Mouse (Mus musculus): ENCODE measurements at regions not wholly inside any gene's neighbourhood (a gene's known extent, or its start where the extent isn't known, plus 50 kb on each side); places are given as distances from the start of the nearest gene placed in this dataset.
A peak's percentile ranks its signal among the peaks of the same experiment; 100 is the strongest.

GRCm38 (mm10) chr9:67165486-67165885, 116.3 kb upstream of the Tpm1 start:
- Histone ChIP-seq H3K9me3 (no peaks in the 10 kb centered on the region), H3K4me3 (no peak overlapping the region), H3K4me2 (no peak overlapping the region), H3K27me3 (replicated peaks) (no peaks in the 10 kb centered on the region), H3K36me3 (no peaks in the 10 kb centered on the region), H3K9ac (no peak overlapping the region), H3K27ac (replicated peaks) (no peak overlapping the region), H3K4me1 (peaks cover 66% of the 10 kb centered on the region)
- no peak for ATAC-seq (ENCODE audit: extremely low read depth, insufficient number of reproducible peaks, low FRiP score, low TSS enrichment)
- WGBS: 70% methylated on average over 9 of the region's 9 CpGs

- ATAC-seq (ENCODE audit: extremely low read depth, insufficient number of reproducible peaks, low FRiP score, low TSS enrichment): no peak
- Histone ChIP-seq H3K9ac (no peak overlapping the region), H3K4me1 (peaks cover 58% of the 10 kb centered on the region), H3K4me3 (no peak overlapping the region), H3K9me3 (no peaks in the 10 kb centered on the region), H3K27ac (replicated peaks) (peak overlapping the region; percentile 58), H3K36me3 (no peaks in the 10 kb centered on the region), H3K4me2 (no peak overlapping the region), H3K27me3 (replicated peaks) (no peaks in the 10 kb centered on the region)
- 15% methylated on average over 6 of the region's 6 CpGs for WGBS
Measured at GRCm38 (mm10) chr9:67163746-67164145, 114.5 kb upstream of the Tpm1 start.

GRCm38 (mm10) chr9:67160785-67161455, 111.7 kb upstream of the Tpm1 start:
- Histone ChIP-seq H3K4me1 (peaks cover 55% of the 10 kb centered on the region), H3K27ac (replicated peaks) (peak overlapping the region; percentile 96), H3K36me3 (no peaks in the 10 kb centered on the region), H3K9ac (0 out of 2 replicates have a peak overlapping the region, but pooled peaks have one; percentile 28), H3K4me3 (no peak overlapping the region), H3K4me2 (no peak overlapping the region), H3K27me3 (replicated peaks) (no peaks in the 10 kb centered on the region), H3K9me3 (no peaks in the 10 kb centered on the region)
- no peak for ATAC-seq (ENCODE audit: extremely low read depth, insufficient number of reproducible peaks, low FRiP score, low TSS enrichment)
- 35% methylated on average over 3 of the region's 3 CpGs for WGBS

GRCm38 (mm10) chr9:67160350-67160749, 111.1 kb upstream of the Tpm1 start:
- WGBS: 63% methylated on average over 5 of the region's 5 CpGs
- Histone ChIP-seq H3K4me1 (peaks cover 52% of the 10 kb centered on the region), H3K27me3 (replicated peaks) (no peaks in the 10 kb centered on the region), H3K9ac (no peak overlapping the region), H3K36me3 (no peaks in the 10 kb centered on the region), H3K9me3 (no peaks in the 10 kb centered on the region), H3K4me3 (no peak overlapping the region), H3K27ac (replicated peaks) (peak overlapping the region; percentile 96), H3K4me2 (no peak overlapping the region)
- ATAC-seq (ENCODE audit: extremely low read depth, insufficient number of reproducible peaks, low FRiP score, low TSS enrichment): no peak

GRCm38 (mm10) chr9:67156590-67157259, 107.5 kb upstream of the Tpm1 start:
- WGBS: 59% methylated on average over 3 of the region's 3 CpGs
- no peak for ATAC-seq (ENCODE audit: extremely low read depth, insufficient number of reproducible peaks, low FRiP score, low TSS enrichment)

GRCm38 (mm10) chr9:67154062-67154461, 104.9 kb upstream of the Tpm1 start:
- no peak for ATAC-seq (ENCODE audit: extremely low read depth, insufficient number of reproducible peaks, low FRiP score, low TSS enrichment)
- Histone ChIP-seq H3K4me3 (no peak overlapping the region), H3K9ac (no peak overlapping the region), H3K4me1 (peaks cover 29% of the 10 kb centered on the region), H3K27ac (replicated peaks) (no peak overlapping the region), H3K4me2 (no peak overlapping the region), H3K9me3 (no peaks in the 10 kb centered on the region), H3K36me3 (no peaks in the 10 kb centered on the region), H3K27me3 (replicated peaks) (no peaks in the 10 kb centered on the region)
- WGBS: 71% methylated on average over 6 of the region's 6 CpGs

More at GRCm38 (mm10) chr9:67156590-67157259, 107.5 kb upstream of the Tpm1 start:
- H3K4me1 ChIP-seq: peaks cover 43% of the 10 kb centered on the region
- H3K9ac ChIP-seq: no peak overlapping the region
- no peak overlapping the region for H3K4me2 ChIP-seq
- no peak overlapping the region for H3K4me3 ChIP-seq
- H3K27ac ChIP-seq (replicated peaks): no peak overlapping the region
- no peaks in the 10 kb centered on the region for H3K9me3 ChIP-seq
- no peaks in the 10 kb centered on the region for H3K27me3 ChIP-seq (replicated peaks)
- H3K36me3 ChIP-seq: no peaks in the 10 kb centered on the region

GRCm38 (mm10) chr9:67153333-67153732, 104.1 kb upstream of the Tpm1 start:
- Histone ChIP-seq H3K4me2 (no peak overlapping the region), H3K27ac (replicated peaks) (no peak overlapping the region), H3K4me1 (peaks cover 29% of the 10 kb centered on the region), H3K36me3 (no peaks in the 10 kb centered on the region), H3K4me3 (no peak overlapping the region), H3K9ac (no peak overlapping the region), H3K27me3 (replicated peaks) (no peaks in the 10 kb centered on the region), H3K9me3 (no peaks in the 10 kb centered on the region)
- ATAC-seq (ENCODE audit: extremely low read depth, insufficient number of reproducible peaks, low FRiP score, low TSS enrichment): no peak
- WGBS: 84% methylated on average over 4 of the region's 4 CpGs

GRCm38 (mm10) chr9:67147656-67148055, 98.5 kb upstream of the Tpm1 start:
- Histone ChIP-seq H3K27ac (replicated peaks) (no peak overlapping the region), H3K4me3 (no peak overlapping the region), H3K27me3 (replicated peaks) (no peaks in the 10 kb centered on the region), H3K36me3 (no peaks in the 10 kb centered on the region), H3K9ac (no peak overlapping the region), H3K4me1 (peaks cover 40% of the 10 kb centered on the region), H3K9me3 (no peaks in the 10 kb centered on the region), H3K4me2 (no peak overlapping the region)
- ATAC-seq (ENCODE audit: extremely low read depth, insufficient number of reproducible peaks, low FRiP score, low TSS enrichment): no peak
- WGBS: 66% methylated on average over 7 of the region's 7 CpGs

- no peak overlapping the region for H3K9ac ChIP-seq
- H3K9me3 ChIP-seq: no peaks in the 10 kb centered on the region
- no peak overlapping the region for H3K27ac ChIP-seq (replicated peaks)
- no peaks in the 10 kb centered on the region for H3K36me3 ChIP-seq
- no peak overlapping the region for H3K4me2 ChIP-seq
- peaks cover 32% of the 10 kb centered on the region for H3K4me1 ChIP-seq
- no peak overlapping the region for H3K4me3 ChIP-seq
- ATAC-seq (ENCODE audit: extremely low read depth, insufficient number of reproducible peaks, low FRiP score, low TSS enrichment): no peak
- H3K27me3 ChIP-seq (replicated peaks): no peaks in the 10 kb centered on the region
- 41% methylated on average over 6 of the region's 6 CpGs for WGBS
Measured at GRCm38 (mm10) chr9:67145392-67145791, 96.2 kb upstream of the Tpm1 start.

- Histone ChIP-seq H3K9me3 (no peaks in the 10 kb centered on the region), H3K4me3 (no peak overlapping the region), H3K27ac (replicated peaks) (no peak overlapping the region), H3K27me3 (replicated peaks) (no peaks in the 10 kb centered on the region), H3K4me1 (peaks cover 39% of the 10 kb centered on the region), H3K4me2 (no peak overlapping the region), H3K9ac (no peak overlapping the region), H3K36me3 (no peaks in the 10 kb centered on the region)
- ATAC-seq (ENCODE audit: extremely low read depth, insufficient number of reproducible peaks, low FRiP score, low TSS enrichment): no peak
Measured at GRCm38 (mm10) chr9:67144511-67144910, 95.3 kb upstream of the Tpm1 start.

GRCm38 (mm10) chr9:67140319-67140887, 91.2 kb upstream of the Tpm1 start:
- Histone ChIP-seq H3K9me3 (no peaks in the 10 kb centered on the region), H3K4me3 (no peak overlapping the region), H3K27me3 (replicated peaks) (no peaks in the 10 kb centered on the region), H3K36me3 (no peaks in the 10 kb centered on the region), H3K27ac (replicated peaks) (peak overlapping the region; percentile 88), H3K4me2 (peak overlapping the region; percentile 20), H3K4me1 (peaks cover 40% of the 10 kb centered on the region), H3K9ac (peak overlapping the region; percentile 40; the same call in 1 of the 2 replicates)
- ATAC-seq (ENCODE audit: extremely low read depth, insufficient number of reproducible peaks, low FRiP score, low TSS enrichment): peak; percentile 56; the same call in 1 of the 2 replicates
- WGBS: 46% methylated on average over 7 of the region's 7 CpGs

Data from heart, embryonic 13.5 days (tissue).